Mouse (Mus musculus): ENCODE data around the gene Aktip. TPM values are rescaled to one million over a fixed set of nuclear protein-coding genes. Genes with fewer than 3 reads are reported as not detected.

The Aktip gene
- polyA plus RNA-seq, 1 experiment from 2014 or later, result 108 TPM

DNA sequence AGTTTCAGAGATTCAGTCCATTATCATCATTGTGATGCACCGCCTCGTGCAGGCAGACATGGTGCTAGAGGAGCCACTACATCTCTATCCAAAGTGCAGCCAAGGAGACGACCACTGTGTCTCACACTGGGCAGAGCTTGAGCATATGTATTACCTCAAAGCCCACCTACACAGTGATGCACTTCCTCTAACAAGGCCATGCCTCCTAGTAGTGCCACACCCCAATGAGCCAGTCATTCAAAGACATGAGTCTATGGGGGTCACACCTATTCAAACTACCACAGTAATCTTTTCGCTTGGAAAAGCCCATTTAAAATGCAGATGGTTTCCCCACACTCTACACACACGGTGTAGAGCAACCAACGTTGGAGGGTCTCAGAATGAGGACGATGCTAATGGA lies 48.2 kb downstream of the Aktip start:
- 92% methylated on average over 7 of the region's 7 CpGs for WGBS
- Histone ChIP-seq H3K27ac (replicated peaks) (no peak overlapping the region), H3K4me2 (no peak overlapping the region), H3K4me1 (replicated peaks) (no peaks in the 10 kb centered on the region; the same call in 1 of the 2 replicates), H3K4me3 (no peak overlapping the region), H3K9ac (no peak overlapping the region), H3K36me3 (no peaks in the 10 kb centered on the region), H3K9me3 (0 out of 2 replicates have a peak, but pooled peaks cover 5% of the 10 kb centered on the region), H3K27me3 (no peaks in the 10 kb centered on the region)
- ATAC-seq (ENCODE audit: low read depth), result no peak

DNA sequence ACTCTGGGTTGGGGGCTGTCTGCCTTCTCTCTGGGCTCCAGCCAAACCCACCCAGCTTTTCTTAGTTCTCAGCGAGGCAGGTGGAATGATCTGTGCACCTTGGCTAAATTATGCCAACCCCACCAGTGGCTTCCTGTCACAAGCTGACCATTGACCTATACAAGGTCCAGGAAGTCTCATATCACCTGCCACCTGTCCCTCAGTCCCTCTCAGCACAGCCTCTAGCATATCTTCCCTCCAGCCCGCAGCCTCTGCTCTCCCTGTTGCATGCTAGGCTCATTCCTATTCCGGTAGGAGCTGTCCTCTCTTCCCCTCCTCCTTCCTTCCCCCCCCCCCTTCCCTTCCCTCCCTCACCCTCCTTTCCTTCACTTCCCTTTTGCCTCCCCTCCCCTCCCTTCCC lies 50.5 kb downstream of the Aktip start:
- 75% methylated on average over 3 of the region's 3 CpGs for WGBS
- Histone ChIP-seq H3K27me3 (no peaks in the 10 kb centered on the region), H3K4me3 (no peak overlapping the region), H3K4me1 (replicated peaks) (no peaks in the 10 kb centered on the region; the same call in 1 of the 2 replicates), H3K27ac (replicated peaks) (no peak overlapping the region), H3K36me3 (no peaks in the 10 kb centered on the region), H3K4me2 (no peak overlapping the region), H3K9me3 (peaks cover 5% of the 10 kb centered on the region; the same call in 1 of the 2 replicates), H3K9ac (no peak overlapping the region)
- no peak for ATAC-seq (ENCODE audit: low read depth)

- Histone ChIP-seq H3K4me3 (no peak overlapping the region), H3K9ac (no peak overlapping the region), H3K4me1 (replicated peaks) (no peaks in the 10 kb centered on the region; the same call in 1 of the 2 replicates), H3K27me3 (no peaks in the 10 kb centered on the region), H3K36me3 (no peaks in the 10 kb centered on the region), H3K4me2 (no peak overlapping the region), H3K9me3 (peaks cover 5% of the 10 kb centered on the region; the same call in 1 of the 2 replicates), H3K27ac (replicated peaks) (no peak overlapping the region)
- WGBS, result 68% methylated on average over 15 of the region's 15 CpGs
- ATAC-seq (ENCODE audit: low read depth), result no peak
These were observed 51.1 kb downstream of the Aktip start for GRCm38 (mm10) chr8:91148643-91149178.

- Histone ChIP-seq H3K9ac (no peak overlapping the region), H3K4me2 (no peak overlapping the region), H3K4me1 (replicated peaks) (no peaks in the 10 kb centered on the region; the same call in 1 of the 2 replicates), H3K9me3 (peaks cover 5% of the 10 kb centered on the region; the same call in 1 of the 2 replicates), H3K27ac (replicated peaks) (no peak overlapping the region), H3K4me3 (no peak overlapping the region), H3K36me3 (no peaks in the 10 kb centered on the region), H3K27me3 (no peaks in the 10 kb centered on the region)
- 11% methylated on average over 6 of the region's 6 CpGs for WGBS
- peak; percentile 55; the same call in 1 of the 2 replicates for ATAC-seq (ENCODE audit: low read depth)
These were observed 52.1 kb downstream of the Aktip start for GRCm38 (mm10) chr8:91147715-91148114.

DNA sequence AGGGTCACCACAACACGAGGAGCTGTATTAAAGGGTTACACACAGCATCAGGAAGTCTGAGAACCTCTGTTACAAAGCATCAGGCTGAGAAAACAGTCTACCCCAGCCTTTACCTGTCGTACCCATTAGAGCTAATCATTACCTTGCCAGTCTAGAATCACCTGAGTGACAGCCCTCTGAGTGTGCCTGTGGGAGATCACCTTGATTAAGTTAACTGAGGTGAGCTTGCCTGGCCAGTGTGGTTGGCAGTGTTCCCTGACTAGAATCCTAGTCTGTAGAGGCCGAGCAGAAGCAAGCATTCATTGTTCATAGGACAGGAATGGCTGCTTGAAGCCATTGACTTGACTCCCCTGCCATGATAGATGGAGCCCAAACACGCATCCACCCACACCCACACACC lies 58.9 kb downstream of the Aktip start:
- Histone ChIP-seq H3K4me1 (replicated peaks) (peaks cover under 1% of the 10 kb centered on the region; the same call in 1 of the 2 replicates), H3K27ac (replicated peaks) (no peak overlapping the region), H3K36me3 (no peaks in the 10 kb centered on the region), H3K9me3 (no peaks in the 10 kb centered on the region; the same call in 1 of the 2 replicates), H3K4me2 (no peak overlapping the region), H3K4me3 (no peak overlapping the region), H3K27me3 (no peaks in the 10 kb centered on the region), H3K9ac (no peak overlapping the region)
- no peak for ATAC-seq (ENCODE audit: low read depth)
- 87% methylated on average over 4 of the region's 4 CpGs for WGBS

DNA sequence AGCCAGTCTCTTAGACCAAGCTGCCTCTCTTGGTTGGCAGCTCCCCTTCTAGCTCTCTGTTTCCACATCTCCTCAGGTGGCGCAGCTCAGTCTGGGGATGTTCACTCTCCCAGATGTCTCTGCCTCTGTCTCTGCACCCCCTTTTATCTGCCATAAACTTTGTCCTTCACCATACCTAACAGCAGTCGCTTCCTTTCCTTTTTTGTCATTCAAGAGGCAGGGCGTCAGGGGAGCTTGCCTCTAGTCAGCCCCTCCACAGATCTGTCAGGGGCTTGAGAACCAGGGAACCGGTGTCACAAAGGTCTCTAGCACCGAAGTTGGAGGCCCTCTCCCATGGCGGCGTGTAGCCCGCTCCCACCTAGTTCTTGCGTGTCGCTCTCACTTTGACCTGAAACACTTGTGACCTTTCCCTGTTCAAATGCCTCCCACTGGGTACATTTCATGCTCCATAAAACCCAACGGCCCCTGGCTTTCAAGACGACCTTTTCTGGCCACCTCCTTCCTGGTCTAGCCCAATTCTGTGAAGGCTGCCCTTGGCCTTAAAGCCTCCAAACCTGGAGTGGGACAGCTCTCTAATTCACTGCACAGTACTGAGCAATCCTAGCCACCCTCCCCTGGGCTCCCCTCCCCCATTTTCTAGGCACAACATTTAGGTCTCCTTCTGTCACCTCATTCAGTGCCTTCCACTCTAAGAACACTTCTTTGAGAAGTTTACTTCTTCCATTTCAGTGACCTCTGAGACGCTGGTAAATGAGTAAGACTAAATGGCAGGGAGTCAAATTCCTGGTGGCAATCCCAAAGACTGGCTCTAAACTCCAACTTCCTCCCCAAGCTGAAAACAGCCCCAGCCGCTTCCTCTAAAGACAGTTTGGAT lies 64.2 kb downstream of the Aktip start:
- WGBS, result 28% methylated on average over 14 of the region's 14 CpGs
- Histone ChIP-seq H3K9ac (no peak overlapping the region), H3K4me2 (no peak overlapping the region), H3K27me3 (no peaks in the 10 kb centered on the region), H3K36me3 (no peaks in the 10 kb centered on the region), H3K27ac (replicated peaks) (0 out of 2 replicates have a peak overlapping the region, but pooled peaks have one; percentile 89), H3K4me3 (no peak overlapping the region), H3K9me3 (no peaks in the 10 kb centered on the region), H3K4me1 (replicated peaks) (peaks cover 38% of the 10 kb centered on the region)
- no peak for ATAC-seq (ENCODE audit: low read depth)

GRCm38 (mm10) chr8:91134659-91135058 lies 65.1 kb downstream of the Aktip start:
- H3K4me1 ChIP-seq (replicated peaks), result peaks cover 38% of the 10 kb centered on the region
- peaks cover 5% of the 10 kb centered on the region; the same call in 1 of the 2 replicates for H3K36me3 ChIP-seq
- H3K27ac ChIP-seq (replicated peaks), result peak overlapping the region; percentile 89
- ATAC-seq (ENCODE audit: low read depth), result peak; percentile 0; the same call in 1 of the 2 replicates
- H3K9ac ChIP-seq, result peak overlapping the region; percentile 63
- H3K9me3 ChIP-seq, result no peaks in the 10 kb centered on the region
- peak overlapping the region; percentile 96 for H3K4me3 ChIP-seq
- 22% methylated on average over 12 of the region's 12 CpGs for WGBS
- peak overlapping the region; percentile 51 for H3K4me2 ChIP-seq
- H3K27me3 ChIP-seq, result no peaks in the 10 kb centered on the region

- Histone ChIP-seq H3K27me3 (no peaks in the 10 kb centered on the region), H3K4me1 (replicated peaks) (peaks cover 38% of the 10 kb centered on the region), H3K4me2 (peak overlapping the region; percentile 51), H3K4me3 (peak overlapping the region; percentile 96), H3K9me3 (no peaks in the 10 kb centered on the region), H3K27ac (replicated peaks) (peak overlapping the region; percentile 89), H3K9ac (peak overlapping the region; percentile 63), H3K36me3 (peaks cover 11% of the 10 kb centered on the region)
- ATAC-seq (ENCODE audit: low read depth), result peak; percentile 99
- under 1% methylated on average over 24 of the region's 24 CpGs for WGBS
These were observed 65.7 kb downstream of the Aktip start for GRCm38 (mm10) chr8:91134070-91134475.

- H3K9me3 ChIP-seq, result no peaks in the 10 kb centered on the region
- peak overlapping the region; percentile 96 for H3K4me3 ChIP-seq
- no peak; the same call in 1 of the 2 replicates for ATAC-seq (ENCODE audit: low read depth)
- peak overlapping the region; percentile 89 for H3K27ac ChIP-seq (replicated peaks)
- H3K36me3 ChIP-seq, result peaks cover 15% of the 10 kb centered on the region
- H3K9ac ChIP-seq, result peak overlapping the region; percentile 92
- H3K4me2 ChIP-seq, result peak overlapping the region; percentile 84
- no peaks in the 10 kb centered on the region for H3K27me3 ChIP-seq
- H3K4me1 ChIP-seq (replicated peaks), result peaks cover 38% of the 10 kb centered on the region
- WGBS, result 1% methylated on average over 58 of the region's 58 CpGs
These were observed 66.2 kb downstream of the Aktip start for GRCm38 (mm10) chr8:91133441-91134069.

- ATAC-seq (ENCODE audit: low read depth), result no peak
- Histone ChIP-seq H3K4me2 (peak overlapping the region; percentile 84), H3K27me3 (no peaks in the 10 kb centered on the region), H3K4me3 (peak overlapping the region; percentile 96), H3K9me3 (no peaks in the 10 kb centered on the region), H3K27ac (replicated peaks) (no peak overlapping the region), H3K4me1 (replicated peaks) (peaks cover 38% of the 10 kb centered on the region), H3K9ac (peak overlapping the region; percentile 92), H3K36me3 (peaks cover 24% of the 10 kb centered on the region)
- 82% methylated on average over 4 of the region's 4 CpGs for WGBS
These were observed 67.0 kb downstream of the Aktip start for GRCm38 (mm10) chr8:91132731-91133130.

GRCm38 (mm10) chr8:91126786-91127185 lies 73.0 kb downstream of the Aktip start:
- WGBS, result 92% methylated on average over 8 of the region's 8 CpGs
- ATAC-seq (ENCODE audit: low read depth), result no peak

DNA sequence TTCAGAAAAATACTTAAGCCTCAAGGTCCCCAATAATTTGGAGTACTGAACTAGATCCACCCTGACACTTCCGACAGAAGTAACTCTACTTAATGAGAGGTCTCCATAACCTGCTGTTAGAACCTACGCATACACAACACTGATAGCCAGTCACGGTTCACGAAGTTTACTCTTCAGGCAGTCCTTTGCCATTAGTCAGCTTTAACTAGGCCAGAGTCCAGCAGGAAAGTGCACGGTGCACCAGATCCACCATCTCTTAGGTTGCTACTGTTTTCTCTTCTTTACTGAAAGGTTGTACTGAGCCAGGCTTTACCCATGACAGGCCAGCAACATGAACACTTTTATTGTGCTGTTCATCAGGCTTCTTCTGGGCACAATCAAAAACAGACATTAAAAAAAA lies 75.5 kb downstream of the Aktip start:
- ATAC-seq (ENCODE audit: low read depth), result no peak
- WGBS, result 95% methylated on average over 5 of the region's 5 CpGs

More at GRCm38 (mm10) chr8:91126786-91127185, 73.0 kb downstream of the Aktip start:
- Histone ChIP-seq H3K4me2 (no peak overlapping the region), H3K9ac (no peak overlapping the region), H3K36me3 (peaks cover 76% of the 10 kb centered on the region), H3K4me3 (no peak overlapping the region), H3K27ac (replicated peaks) (no peak overlapping the region), H3K9me3 (no peaks in the 10 kb centered on the region), H3K27me3 (no peaks in the 10 kb centered on the region), H3K4me1 (replicated peaks) (peaks cover 9% of the 10 kb centered on the region; the same call in 1 of the 2 replicates)

More for the DNA sequence above, 75.5 kb downstream of the Aktip start:
- H3K9ac ChIP-seq, result no peak overlapping the region
- H3K4me3 ChIP-seq, result no peak overlapping the region
- no peaks in the 10 kb centered on the region for H3K27me3 ChIP-seq
- peaks cover 92% of the 10 kb centered on the region for H3K36me3 ChIP-seq
- no peak overlapping the region for H3K4me2 ChIP-seq
- H3K27ac ChIP-seq (replicated peaks), result no peak overlapping the region
- no peaks in the 10 kb centered on the region for H3K4me1 ChIP-seq (replicated peaks)
- no peaks in the 10 kb centered on the region for H3K9me3 ChIP-seq

Measured in neural tube, embryonic 13.5 days (tissue).